Mouse (Mus musculus) forebrain, embryonic 15.5 days (tissue): Measurements from ENCODE around the gene Nkiras2. TPM values are rescaled to one million over a fixed set of nuclear protein-coding genes. Genes with fewer than 3 reads are reported as not detected.
"Not testable (repeated sequence)": the region's sequence is repeated elsewhere in the genome, so short reads cannot be mapped to it uniquely, and the experiment has no call there.

Source experiments
- ATAC-seq: fragments of 200-750 bp; cut with Nextera tagmentation; replicated peaks from 2 replicates; pipeline ENCODE4 v1.8.0; 2017; ENCODE audit warnings: mild to moderate bottlenecking, moderate TSS enrichment, moderate library complexity
- H3K27ac ChIP-seq: fragments of 300-500 bp; sonication (generic); replicated peaks from 2 replicates; pipeline ENCODE4 v1.5.1; 2015; ENCODE audit warnings: mild to moderate bottlenecking, inconsistent platforms
- H3K27me3 ChIP-seq: fragments of 300-500 bp; sonication (generic); 2 replicates; pipeline ENCODE4 v1.6.1; 2015; ENCODE audit warnings: inconsistent platforms
- H3K36me3 ChIP-seq: fragments of 300-500 bp; sonication (generic); 2 replicates; pipeline ENCODE4 v1.6.1; 2015; ENCODE audit warnings: mild to moderate bottlenecking, inconsistent platforms
- H3K4me1 ChIP-seq: fragments of 300-500 bp; sonication (generic); 2 replicates; pipeline ENCODE4 v1.6.1; 2015; ENCODE audit warnings: inconsistent platforms
- H3K4me2 ChIP-seq: fragments of 300-500 bp; sonication (generic); replicated peaks from 2 replicates; pipeline ENCODE4 v1.6.1; 2015; ENCODE audit warnings: mild to moderate bottlenecking, inconsistent platforms
- H3K4me3 ChIP-seq: fragments of 300-500 bp; sonication (generic); 2 replicates; pipeline ENCODE4 v1.5.1; 2015; ENCODE audit warnings: mild to moderate bottlenecking, inconsistent platforms
- H3K9ac ChIP-seq: fragments of 300-500 bp; sonication (generic); replicated peaks from 2 replicates; pipeline ENCODE4 v1.6.1; 2015; ENCODE audit warnings: mild to moderate bottlenecking, inconsistent platforms
- H3K9me3 ChIP-seq: fragments of 300-500 bp; sonication (generic); 2 replicates; pipeline ENCODE4 v1.6.1; 2016; ENCODE audit warnings: inconsistent platforms
- WGBS: fragments of 180-500 bp; shearing (Covaris S2); methylation state at CpG from one replicate; pipeline ENCODE4 v1.1.7; 2015; ENCODE audit warnings: mixed read lengths; 5-methylcytosine and 5-hydroxymethylcytosine counted together
- polyA plus RNA-seq: library from polyadenylated mRNA; unstranded; fragments of >200 nt; fragmentation: Nextera tagmentation; extraction: Ambion mirVana; gene quantifications from 2 replicates; pipeline ENCODE4 v1.2.1, GENCODE M21; 2015

Nkiras2 gene
- polyA plus RNA-seq, 1 experiment from 2014 or later, result 90.5 TPM

GRCm38 (mm10) chr11:100581756-100582155 lies 37.3 kb upstream of the Nkiras2 start:
- Histone ChIP-seq H3K4me2 (no peak overlapping the region), H3K9ac (no peak overlapping the region), H3K27ac (0 out of 2 replicates have a peak overlapping the region, but pooled peaks have one; percentile 23), H3K36me3 (peaks cover 66% of the 10 kb centered on the region), H3K4me3 (no peak overlapping the region), H3K27me3 (no peaks in the 10 kb centered on the region), H3K9me3 (no peaks in the 10 kb centered on the region), H3K4me1 (no peaks in the 10 kb centered on the region)
- ATAC-seq, result no peak
- 35% methylated on average over 4 of the region's 4 CpGs for WGBS

- ATAC-seq, H3K9me3 ChIP-seq, H3K4me2 ChIP-seq, H3K27me3 ChIP-seq, H3K27ac ChIP-seq, H3K9ac ChIP-seq, H3K4me1 ChIP-seq, H3K4me3 ChIP-seq: not testable (repeated sequence)
- 100% methylated on average over 1 of the region's 1 CpGs for WGBS
- H3K36me3 ChIP-seq, result peaks cover 72% of the 10 kb centered on the region
These were observed 36.6 kb upstream of the Nkiras2 start for GRCm38 (mm10) chr11:100582413-100582812.

GRCm38 (mm10) chr11:100582836-100583235 lies 36.2 kb upstream of the Nkiras2 start:
- no peaks in the 10 kb centered on the region for H3K9me3 ChIP-seq
- H3K4me2 ChIP-seq, result no peak overlapping the region
- no peak for ATAC-seq
- WGBS, result 100% methylated on average over 2 of the region's 2 CpGs
- H3K4me1 ChIP-seq, result no peaks in the 10 kb centered on the region
- H3K27me3 ChIP-seq, result no peaks in the 10 kb centered on the region
- H3K4me3 ChIP-seq, result no peak overlapping the region
- no peak overlapping the region for H3K27ac ChIP-seq
- peaks cover 76% of the 10 kb centered on the region for H3K36me3 ChIP-seq
- H3K9ac ChIP-seq, result no peak overlapping the region

GRCm38 (mm10) chr11:100584561-100584961 lies 34.5 kb upstream of the Nkiras2 start:
- Histone ChIP-seq H3K4me3 (no peak overlapping the region), H3K4me1 (no peaks in the 10 kb centered on the region), H3K4me2 (no peak overlapping the region), H3K9me3 (no peaks in the 10 kb centered on the region), H3K9ac (no peak overlapping the region), H3K27me3 (no peaks in the 10 kb centered on the region), H3K27ac (no peak overlapping the region), H3K36me3 (peaks cover 88% of the 10 kb centered on the region)
- WGBS, result 90% methylated on average over 7 of the region's 7 CpGs
- no peak for ATAC-seq

- H3K9me3 ChIP-seq, result no peaks in the 10 kb centered on the region
- no peaks in the 10 kb centered on the region for H3K4me1 ChIP-seq
- no peak overlapping the region for H3K27ac ChIP-seq
- no peak overlapping the region for H3K4me2 ChIP-seq
- H3K27me3 ChIP-seq, result no peaks in the 10 kb centered on the region
- ATAC-seq, result no peak
- peaks cover 88% of the 10 kb centered on the region for H3K36me3 ChIP-seq
- WGBS, result 93% methylated on average over 3 of the region's 3 CpGs
- no peak overlapping the region for H3K9ac ChIP-seq
- H3K4me3 ChIP-seq, result no peak overlapping the region
These were observed 33.9 kb upstream of the Nkiras2 start for GRCm38 (mm10) chr11:100585148-100585547.

- Histone ChIP-seq H3K4me1 (no peaks in the 10 kb centered on the region), H3K4me3 (no peak overlapping the region), H3K4me2 (no peak overlapping the region), H3K9me3 (no peaks in the 10 kb centered on the region), H3K9ac (no peak overlapping the region), H3K27me3 (no peaks in the 10 kb centered on the region), H3K27ac (no peak overlapping the region), H3K36me3 (peaks cover 94% of the 10 kb centered on the region)
- 95% methylated on average over 2 of the region's 2 CpGs for WGBS
- ATAC-seq, result no peak
These were observed 30.6 kb upstream of the Nkiras2 start for GRCm38 (mm10) chr11:100588462-100588861.

GRCm38 (mm10) chr11:100592346-100593046 lies 26.5 kb upstream of the Nkiras2 start:
- ATAC-seq, result no peak
- H3K9ac ChIP-seq, result no peak overlapping the region
- no peaks in the 10 kb centered on the region for H3K27me3 ChIP-seq
- 91% methylated on average over 11 of the region's 11 CpGs for WGBS
- no peaks in the 10 kb centered on the region for H3K9me3 ChIP-seq
- H3K4me1 ChIP-seq, result no peaks in the 10 kb centered on the region
- peaks cover 94% of the 10 kb centered on the region for H3K36me3 ChIP-seq
- no peak overlapping the region for H3K4me3 ChIP-seq
- H3K27ac ChIP-seq, result no peak overlapping the region
- H3K4me2 ChIP-seq, result no peak overlapping the region

- no peak overlapping the region for H3K27ac ChIP-seq
- no peak for ATAC-seq
- H3K9ac ChIP-seq, result no peak overlapping the region
- H3K4me3 ChIP-seq, result no peak overlapping the region
- H3K4me2 ChIP-seq, result no peak overlapping the region
- peaks cover 94% of the 10 kb centered on the region for H3K36me3 ChIP-seq
- no peaks in the 10 kb centered on the region for H3K9me3 ChIP-seq
- H3K27me3 ChIP-seq, result no peaks in the 10 kb centered on the region
- H3K4me1 ChIP-seq, result no peaks in the 10 kb centered on the region
- 92% methylated on average over 7 of the region's 7 CpGs for WGBS
These were observed 24.4 kb upstream of the Nkiras2 start for GRCm38 (mm10) chr11:100594608-100595007.

GRCm38 (mm10) chr11:100595533-100595932 lies 23.5 kb upstream of the Nkiras2 start:
- Histone ChIP-seq H3K36me3 (peaks cover 95% of the 10 kb centered on the region), H3K27ac (no peak overlapping the region), H3K4me3 (no peak overlapping the region), H3K4me2 (no peak overlapping the region), H3K4me1 (no peaks in the 10 kb centered on the region), H3K9me3 (no peaks in the 10 kb centered on the region), H3K9ac (no peak overlapping the region), H3K27me3 (no peaks in the 10 kb centered on the region)
- WGBS, result 83% methylated on average over 4 of the region's 4 CpGs
- ATAC-seq, result no peak

GRCm38 (mm10) chr11:100598074-100598473 lies 21.0 kb upstream of the Nkiras2 start:
- Histone ChIP-seq H3K27me3 (no peaks in the 10 kb centered on the region), H3K9ac (no peak overlapping the region), H3K4me1 (no peaks in the 10 kb centered on the region), H3K9me3 (no peaks in the 10 kb centered on the region), H3K36me3 (peaks cover 81% of the 10 kb centered on the region), H3K27ac (no peak overlapping the region), H3K4me2 (no peak overlapping the region), H3K4me3 (no peak overlapping the region)
- WGBS, result 93% methylated on average over 4 of the region's 4 CpGs
- ATAC-seq, result no peak

GRCm38 (mm10) chr11:100601372-100601771 lies 17.7 kb upstream of the Nkiras2 start:
- Histone ChIP-seq H3K4me1 (peaks cover 21% of the 10 kb centered on the region), H3K27ac (no peak overlapping the region), H3K4me2 (no peak overlapping the region), H3K9ac (no peak overlapping the region), H3K9me3 (no peaks in the 10 kb centered on the region), H3K36me3 (peaks cover 51% of the 10 kb centered on the region), H3K4me3 (no peak overlapping the region), H3K27me3 (no peaks in the 10 kb centered on the region)
- ATAC-seq, result no peak
- 94% methylated on average over 3 of the region's 3 CpGs for WGBS

GRCm38 (mm10) chr11:100603155-100603554 lies 15.9 kb upstream of the Nkiras2 start:
- no peak overlapping the region for H3K4me3 ChIP-seq
- H3K27ac ChIP-seq, result no peak overlapping the region
- peaks cover 33% of the 10 kb centered on the region for H3K36me3 ChIP-seq
- no peak overlapping the region for H3K4me2 ChIP-seq
- no peaks in the 10 kb centered on the region for H3K9me3 ChIP-seq
- no peak for ATAC-seq
- no peaks in the 10 kb centered on the region for H3K27me3 ChIP-seq
- WGBS, result 90% methylated on average over 9 of the region's 9 CpGs
- H3K4me1 ChIP-seq, result peaks cover 23% of the 10 kb centered on the region
- no peak overlapping the region for H3K9ac ChIP-seq

- no peaks in the 10 kb centered on the region for H3K9me3 ChIP-seq
- no peak overlapping the region for H3K4me3 ChIP-seq
- H3K4me1 ChIP-seq, result peaks cover 24% of the 10 kb centered on the region
- peaks cover 26% of the 10 kb centered on the region for H3K36me3 ChIP-seq
- 0 out of 2 replicates have a peak overlapping the region, but pooled peaks have one; percentile 33 for H3K27ac ChIP-seq
- H3K4me2 ChIP-seq, result no peak overlapping the region
- H3K9ac ChIP-seq, result no peak overlapping the region
- WGBS, result 75% methylated on average over 8 of the region's 8 CpGs
- H3K27me3 ChIP-seq, result no peaks in the 10 kb centered on the region
- no peak for ATAC-seq
These were observed 15.2 kb upstream of the Nkiras2 start for GRCm38 (mm10) chr11:100603813-100604212.
